ENCODE assay signal across 8 mouse cellular contexts in the genomic region with DNA sequence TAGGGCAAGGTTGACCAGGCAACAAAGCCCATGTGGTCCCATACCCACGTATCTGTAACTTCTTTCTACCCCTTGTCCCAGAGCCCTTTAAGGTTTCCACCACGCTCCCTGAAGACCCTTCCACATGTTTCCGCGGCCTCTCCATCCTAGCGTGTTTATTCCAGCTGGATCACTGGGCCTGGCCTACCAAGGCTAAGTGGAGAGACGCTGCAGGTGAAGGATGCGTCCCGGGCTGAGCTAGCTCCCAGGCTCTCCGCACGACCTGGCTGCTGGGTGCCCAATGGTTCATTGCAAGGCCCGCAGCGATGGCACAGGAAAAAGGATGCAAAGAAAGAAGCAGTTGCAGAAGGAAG. TPM values are rescaled to one million over a fixed set of nuclear protein-coding genes. Genes with fewer than 3 reads are reported as not detected.
DNase-seq lines count a peak whose midpoint lies in the region; ATAC-seq and TF ChIP-seq lines count a peak whose summit lies in the region.

No protein-coding gene starts in this region.

- no peak for TF ChIP-seq CTCF in kidney, adult 2 months (conservative IDR thresholded peaks at IDR 0.05; ENCODE audit: insufficient read depth, insufficient read length, low read depth, low read length)
- TF ChIP-seq CTCF in bone marrow macrophage, adult 2 months (IDR thresholded peaks at IDR 0.05; ENCODE audit: low read depth, low read length), result no peak

- WGBS in kidney, adult 2 months, result 26% methylated on average over 12 of the region's 12 CpGs
- WGBS in hindbrain, embryonic 11.5 days, result 6% methylated on average over 12 of the region's 12 CpGs
- 6% methylated on average over 12 of the region's 12 CpGs for WGBS in midbrain, embryonic 11.5 days

- H3K27ac ChIP-seq in kidney, adult 2 months (ENCODE audit: insufficient read depth, low read depth, low read length), result peak overlapping the region; percentile 15
- H3K27ac ChIP-seq in bone marrow macrophage, adult 2 months (ENCODE audit: insufficient read depth, low read depth, low read length), result no peak overlapping the region
- peak overlapping the region; percentile 82 for H3K27ac ChIP-seq in hindbrain, embryonic 11.5 days (ENCODE audit: low read depth, low read length)
- peak overlapping the region; percentile 72; the same call in 1 of the 2 replicates for H3K27ac ChIP-seq in midbrain, embryonic 11.5 days (ENCODE audit: low read depth, low read length)

- peak overlapping the region; percentile 86 for H3K4me3 ChIP-seq in kidney, adult 2 months (ENCODE audit: insufficient read depth, low read depth, low read length)
- H3K4me3 ChIP-seq in bone marrow macrophage, adult 2 months (ENCODE audit: insufficient read depth, low read length), result peak overlapping the region; percentile 88
- H3K4me3 ChIP-seq in hindbrain, embryonic 11.5 days (ENCODE audit: low read depth, low read length), result peak overlapping the region; percentile 65
- peak overlapping the region; percentile 85 for H3K4me3 ChIP-seq in midbrain, embryonic 11.5 days (ENCODE audit: low read depth, low read length)

- H3K36me3 ChIP-seq in kidney, adult 2 months (ENCODE audit: control insufficient read depth, insufficient read depth, low read length), result no peaks in the 10 kb centered on the region
- H3K36me3 ChIP-seq in hindbrain, embryonic 11.5 days (ENCODE audit: control insufficient read depth, insufficient read depth, low read length), result no peaks in the 10 kb centered on the region
- no peaks in the 10 kb centered on the region for H3K36me3 ChIP-seq in midbrain, embryonic 11.5 days (ENCODE audit: control insufficient read depth, insufficient read depth, low read length)

- no peaks in the 10 kb centered on the region for H3K27me3 ChIP-seq in kidney, adult 2 months (replicated peaks; ENCODE audit: control insufficient read depth, insufficient read depth, low read length)
- no peaks in the 10 kb centered on the region for H3K27me3 ChIP-seq in hindbrain, embryonic 11.5 days (ENCODE audit: control insufficient read depth, insufficient read depth, low read length)
- no peaks in the 10 kb centered on the region; the same call in 1 of the 2 replicates for H3K27me3 ChIP-seq in midbrain, embryonic 11.5 days (ENCODE audit: control insufficient read depth, insufficient read depth, low read length)

- H3K9me3 ChIP-seq in hindbrain, embryonic 11.5 days (ENCODE audit: control insufficient read depth, low read length), result no peaks in the 10 kb centered on the region
- no peaks in the 10 kb centered on the region for H3K9me3 ChIP-seq in midbrain, embryonic 11.5 days (ENCODE audit: control insufficient read depth, low read length)

- peak; percentile 61 for ATAC-seq in hindbrain, embryonic 11.5 days (ENCODE audit: low FRiP score)
- ATAC-seq in midbrain, embryonic 11.5 days (ENCODE audit: low FRiP score), result peak; percentile 61

- no peaks in the 10 kb centered on the region for H3K4me1 ChIP-seq in kidney, adult 2 months (ENCODE audit: control insufficient read depth, insufficient read depth, low read length)
- no peaks in the 10 kb centered on the region; the same call in 1 of the 2 replicates for H3K4me1 ChIP-seq in bone marrow macrophage, adult 2 months (ENCODE audit: control insufficient read depth, insufficient read depth, low read length)
- H3K4me1 ChIP-seq in hindbrain, embryonic 11.5 days (replicated peaks; ENCODE audit: control insufficient read depth, insufficient read depth, low read length), result no peaks in the 10 kb centered on the region
- H3K4me1 ChIP-seq in midbrain, embryonic 11.5 days (ENCODE audit: control insufficient read depth, insufficient read depth, low read length), result peaks cover 12% of the 10 kb centered on the region

- peak overlapping the region; percentile 66 for H3K9ac ChIP-seq in hindbrain, embryonic 11.5 days (ENCODE audit: low read depth, low read length)
- H3K9ac ChIP-seq in midbrain, embryonic 11.5 days (ENCODE audit: low read length), result peak overlapping the region; percentile 89

- peak overlapping the region; percentile 68 for H3K4me2 ChIP-seq in hindbrain, embryonic 11.5 days (replicated peaks; ENCODE audit: low read depth, low read length)
- peak overlapping the region; percentile 60 for H3K4me2 ChIP-seq in midbrain, embryonic 11.5 days

- no peak for DNase-seq in kidney, adult 2 months
- no peak for DNase-seq in kidney, postnatal 4 days
- no peak for DNase-seq in hindbrain, embryonic 11.5 days (ENCODE audit: low spot score)
- DNase-seq in midbrain, embryonic 11.5 days (ENCODE audit: low spot score, missing footprints), result no peak
- no peak for DNase-seq in cerebellum, postnatal 10 days
- no peak for DNase-seq in thymus, postnatal 4 days
- DNase-seq in cerebellum, postnatal 36 days, result no peak

- TF ChIP-seq POLR2A in kidney, adult 2 months (IDR thresholded peaks at IDR 0.05; ENCODE audit: low read depth, low read length), result no peak
- TF ChIP-seq POLR2A in bone marrow macrophage, adult 2 months (IDR thresholded peaks at IDR 0.05; ENCODE audit: borderline replicate concordance, low read depth, low read length), result no peak

RNA-seq across cellular contexts. Expression of a gene that starts 0.3 kb away (rescaled TPM):
- 0.53 and 0.55 TPM in 2 replicates for polyA plus RNA-seq in kidney, adult 2 months (2012; rRNA removed)
- polyA plus RNA-seq in bone marrow macrophage, adult 2 months (2012; ENCODE audit: insufficient read depth, insufficient read length, missing spikeins), result 3.8 and 4.1 TPM in 2 replicates
- 21.1 and 30.9 TPM in 2 replicates for polyA plus RNA-seq in hindbrain, embryonic 11.5 days (2014; fragmentation: Nextera tagmentation; extraction: Ambion mirVana)
- 22.7 and 26.8 TPM in 2 replicates for polyA plus RNA-seq in midbrain, embryonic 11.5 days (2014; fragmentation: Nextera tagmentation; extraction: Ambion mirVana)
